Mouse (Mus musculus) thymus, adult 2 months (tissue): ENCODE measurements around the gene Gpr176.

ENCODE experiments used
- CTCF ChIP-seq: fragments of 200-500 bp; IDR thresholded peaks from 2 replicates; pipeline ENCODE4 v1.5.1; 2012; ENCODE audit warnings: mild to moderate bottlenecking, control low read depth, low read length, moderate library complexity, borderline replicate concordance; ENCODE audit not compliant: control insufficient read depth, poor library complexity, insufficient read depth; ENCODE audit errors: extremely low read depth
- POLR2A ChIP-seq: fragments of 200-500 bp; IDR thresholded peaks from 2 replicates; pipeline ENCODE4 v1.6.1; 2012; ENCODE audit warnings: mild to moderate bottlenecking, low read length, control low read depth, moderate library complexity; ENCODE audit not compliant: control insufficient read depth, poor library complexity, insufficient read depth; ENCODE audit errors: extremely low read depth

GRCm38 (mm10) chr2:118412821-118413220, 39.6 kb upstream of the Gpr176 start:
- TF ChIP-seq CTCF, result no peak
- TF ChIP-seq POLR2A, result no peak
